Mouse (Mus musculus) heart, adult 18-20 months (tissue): ENCODE results near the gene Nfatc4. TPM values are rescaled to one million over a fixed set of nuclear protein-coding genes. Genes with fewer than 3 reads are reported as not detected.

Experiments
- DNase-seq, 2 experiments: peaks; one replicate each; pipeline ENCODE4 v3.0.0; 2021 to 2022; ENCODE audit warnings: mixed read lengths in 1 of 2
- long read RNA-seq, 2 experiments: library from polyadenylated mRNA; stranded (forward); transcript quantifications; one replicate each; pipeline ENCODE4 v2.0.0; 2021
- total RNA-seq, 2 experiments: library from RNA; stranded (reverse); gene quantifications; 2 replicates each; pipeline ENCODE4 v1.2.3; 2021

Gene Nfatc4
- 1 to 10 TPM; 2.5 to 4.0 TPM for total RNA-seq
- long read RNA-seq, experiment 1, partial matches to known transcripts, result 3 of 3 reads
- long read RNA-seq, experiment 1, other reads (novel, unspliced or antisense), result 0 of 3 reads
- long read RNA-seq, experiment 2, result 0 reads

- peak; percentile 87 to 91 for DNase-seq
These were observed at the start of gene Nfatc4 for GRCm38 (mm10) chr14:55822991-55823762. Nfatc4 (plus strand) TSS chr14:55823144.

- DNase-seq, result no peak
These were observed 46.2 kb upstream of the Nfatc4 start for GRCm38 (mm10) chr14:55776711-55777110.

- DNase-seq, result no peak
These were observed 45.8 kb upstream of the Nfatc4 start for GRCm38 (mm10) chr14:55777176-55777575.

GRCm38 (mm10) chr14:55777806-55778205, 45.1 kb upstream of the Nfatc4 start:
- DNase-seq, result no peak

- DNase-seq, result no peak
These were observed 44.3 kb upstream of the Nfatc4 start for GRCm38 (mm10) chr14:55778686-55779085.

- DNase-seq, result no peak
These were observed 43.3 kb upstream of the Nfatc4 start for GRCm38 (mm10) chr14:55779656-55780055.

GRCm38 (mm10) chr14:55780736-55781135, 42.2 kb upstream of the Nfatc4 start:
- DNase-seq, result no peak

- DNase-seq, result peak; percentile 79 to 82
These were observed 41.6 kb upstream of the Nfatc4 start for GRCm38 (mm10) chr14:55781310-55781709.

GRCm38 (mm10) chr14:55782361-55782960, 40.5 kb upstream of the Nfatc4 start:
- peak in 1 of 2 experiments; percentile 3 for DNase-seq

- DNase-seq, result peak; percentile 79 to 87
These were observed 39.6 kb upstream of the Nfatc4 start for GRCm38 (mm10) chr14:55783171-55783957.

- peak; percentile 59 to 68 for DNase-seq
These were observed 39.0 kb upstream of the Nfatc4 start, which contains the start of gene Adcy4 for GRCm38 (mm10) chr14:55783958-55784235. Adcy4 (minus strand) TSS chr14:55784095.

- peak; percentile 2 to 14 for DNase-seq
These were observed 37.7 kb upstream of the Nfatc4 start for GRCm38 (mm10) chr14:55785195-55785594.

- DNase-seq, result peak in 1 of 2 experiments; percentile 1
These were observed 35.2 kb upstream of the Nfatc4 start for GRCm38 (mm10) chr14:55787731-55788130.

GRCm38 (mm10) chr14:55788256-55789050, 34.5 kb upstream of the Nfatc4 start, which contains the start of gene Ripk3:
Ripk3 (minus strand) TSS chr14:55788865.
- peak; percentile 73 to 82 for DNase-seq

- DNase-seq, result no peak
These were observed 29.5 kb upstream of the Nfatc4 start for GRCm38 (mm10) chr14:55793461-55793860.

- peak; percentile 32 to 42 for DNase-seq
These were observed 29.0 kb upstream of the Nfatc4 start for GRCm38 (mm10) chr14:55793946-55794345.

GRCm38 (mm10) chr14:55795380-55796163, 27.4 kb upstream of the Nfatc4 start:
- DNase-seq, result peak; percentile 50 to 74

GRCm38 (mm10) chr14:55814885-55815284, 8.1 kb upstream of the Nfatc4 start:
- peak; percentile 66 to 71 for DNase-seq

GRCm38 (mm10) chr14:55815310-55815751, 7.6 kb upstream of the Nfatc4 start:
- DNase-seq, result peak; percentile 72 to 78

- DNase-seq, result peak in 1 of 2 experiments; percentile 1
These were observed 3.0 kb upstream of the Nfatc4 start for GRCm38 (mm10) chr14:55819845-55820405.
